Mouse (Mus musculus): ENCODE results near the gene Nfib.

- TF ChIP-seq CTCF (IDR thresholded peaks at IDR 0.05) = no peak
- TF ChIP-seq EP300 (IDR thresholded peaks at IDR 0.05) = no peak
Measured at GRCm38 (mm10) chr4:82505121-82506031, 200.2 kb downstream of the Nfib start.

Measured in lung, postnatal 0 days (tissue).